Mouse (Mus musculus) midbrain, embryonic 16.5 days (tissue): ENCODE results near the gene Tbc1d22b. TPM values are rescaled to one million over a fixed set of nuclear protein-coding genes. Genes with fewer than 3 reads are reported as not detected.

Source experiments
- ATAC-seq: fragments of 200-750 bp; cut with Nextera tagmentation; 2 replicates; pipeline ENCODE4 v1.8.0; 2017; ENCODE audit warnings: moderate TSS enrichment
- H3K27ac ChIP-seq: fragments of 300-500 bp; sonication (generic); 2 replicates; pipeline ENCODE4 v1.5.1; 2014; ENCODE audit warnings: mild to moderate bottlenecking, low read length, mixed read lengths
- H3K27me3 ChIP-seq: fragments of 300-500 bp; sonication (generic); 2 replicates; pipeline ENCODE4 v1.6.1; 2014; ENCODE audit warnings: low read depth, low read length, mixed read lengths; ENCODE audit not compliant: control insufficient read depth, insufficient read depth
- H3K36me3 ChIP-seq: fragments of 300-500 bp; sonication (generic); 2 replicates; pipeline ENCODE4 v1.6.1; 2014; ENCODE audit warnings: mild to moderate bottlenecking, low read length, moderate library complexity, mixed read lengths; ENCODE audit not compliant: control insufficient read depth, insufficient read depth
- H3K4me1 ChIP-seq: fragments of 300-500 bp; sonication (generic); 2 replicates; pipeline ENCODE4 v1.6.1; 2014; ENCODE audit warnings: mild to moderate bottlenecking, low read length, mixed read lengths; ENCODE audit not compliant: control insufficient read depth, insufficient read depth
- H3K4me2 ChIP-seq: fragments of 300-500 bp; sonication (generic); 2 replicates; pipeline ENCODE4 v1.6.1; 2014; ENCODE audit warnings: mild to moderate bottlenecking, low read length, mixed read lengths
- H3K4me3 ChIP-seq: fragments of 300-500 bp; sonication (generic); 2 replicates; pipeline ENCODE4 v1.5.1; 2014; ENCODE audit warnings: low read depth, mild to moderate bottlenecking, low read length, moderate library complexity, mixed read lengths
- H3K9ac ChIP-seq: fragments of 300-500 bp; sonication (generic); 2 replicates; pipeline ENCODE4 v1.6.1; 2014; ENCODE audit warnings: low read depth, low read length, mixed read lengths
- H3K9me3 ChIP-seq: fragments of 300-500 bp; sonication (generic); replicated peaks from 2 replicates; pipeline ENCODE4 v1.6.1; 2014; ENCODE audit warnings: mild to moderate bottlenecking, low read length, mixed read lengths; ENCODE audit not compliant: control insufficient read depth, poor library complexity, severe bottlenecking
- WGBS: fragments of 180-500 bp; shearing (Covaris S2); extraction: QIAGEN DNeasy Blood & Tissue Kit; methylation state at CpG from one replicate; pipeline ENCODE4 v1.1.7; 2014; 5-methylcytosine and 5-hydroxymethylcytosine counted together
- polyA plus RNA-seq: library from polyadenylated mRNA; unstranded; fragments of >200 nt; fragmentation: Nextera tagmentation; extraction: Ambion mirVana; gene quantifications from 2 replicates; pipeline ENCODE4 v1.2.1, GENCODE M21; 2015

Gene Tbc1d22b
- polyA plus RNA-seq, 1 experiment from 2014 or later, result 32.2 TPM

GRCm38 (mm10) chr17:29579579-29580126 is 30.1 kb downstream of the Tbc1d22b start:
- no peaks in the 10 kb centered on the region for H3K4me1 ChIP-seq
- H3K4me2 ChIP-seq, result no peak overlapping the region
- no peak overlapping the region for H3K4me3 ChIP-seq
- peaks cover 25% of the 10 kb centered on the region for H3K36me3 ChIP-seq
- H3K9me3 ChIP-seq, result no peaks in the 10 kb centered on the region
- no peak overlapping the region for H3K9ac ChIP-seq
- no peak for ATAC-seq
- H3K27me3 ChIP-seq, result no peaks in the 10 kb centered on the region
- 83% methylated on average over 4 of the region's 4 CpGs for WGBS
- no peak overlapping the region for H3K27ac ChIP-seq

- Histone ChIP-seq H3K36me3 (peaks cover 14% of the 10 kb centered on the region), H3K4me2 (no peak overlapping the region), H3K27me3 (no peaks in the 10 kb centered on the region), H3K4me1 (no peaks in the 10 kb centered on the region), H3K27ac (no peak overlapping the region), H3K9ac (no peak overlapping the region), H3K9me3 (no peaks in the 10 kb centered on the region), H3K4me3 (no peak overlapping the region)
- 88% methylated on average over 5 of the region's 5 CpGs for WGBS
- ATAC-seq, result no peak
Measured at GRCm38 (mm10) chr17:29583569-29583968, 34.0 kb downstream of the Tbc1d22b start.

GRCm38 (mm10) chr17:29584306-29584705 is 34.7 kb downstream of the Tbc1d22b start:
- 88% methylated on average over 5 of the region's 5 CpGs for WGBS
- no peak overlapping the region for H3K4me3 ChIP-seq
- ATAC-seq, result no peak

GRCm38 (mm10) chr17:29584737-29585136 is 35.2 kb downstream of the Tbc1d22b start:
- H3K4me3 ChIP-seq, result no peak overlapping the region
- no peak overlapping the region for H3K4me2 ChIP-seq
- H3K9ac ChIP-seq, result no peak overlapping the region
- no peak overlapping the region for H3K27ac ChIP-seq
- H3K27me3 ChIP-seq, result no peaks in the 10 kb centered on the region
- 58% methylated on average over 3 of the region's 3 CpGs for WGBS
- ATAC-seq, result no peak
- peaks cover 3% of the 10 kb centered on the region for H3K36me3 ChIP-seq
- H3K4me1 ChIP-seq, result peaks cover 7% of the 10 kb centered on the region; the same call in 1 of the 2 replicates
- no peaks in the 10 kb centered on the region for H3K9me3 ChIP-seq

More at GRCm38 (mm10) chr17:29584306-29584705, 34.7 kb downstream of the Tbc1d22b start:
- Histone ChIP-seq H3K9ac (no peak overlapping the region), H3K4me1 (peaks cover 4% of the 10 kb centered on the region; the same call in 1 of the 2 replicates), H3K9me3 (no peaks in the 10 kb centered on the region), H3K4me2 (no peak overlapping the region), H3K36me3 (peaks cover 7% of the 10 kb centered on the region), H3K27me3 (no peaks in the 10 kb centered on the region), H3K27ac (no peak overlapping the region)

GRCm38 (mm10) chr17:29585446-29585845 is 35.9 kb downstream of the Tbc1d22b start:
- no peaks in the 10 kb centered on the region for H3K9me3 ChIP-seq
- H3K27ac ChIP-seq, result no peak overlapping the region
- H3K4me3 ChIP-seq, result no peak overlapping the region
- peaks cover 7% of the 10 kb centered on the region; the same call in 1 of the 2 replicates for H3K4me1 ChIP-seq
- no peaks in the 10 kb centered on the region for H3K27me3 ChIP-seq
- 90% methylated on average over 6 of the region's 6 CpGs for whole genome bisulfite sequencing
- peaks cover 3% of the 10 kb centered on the region; the same call in 1 of the 2 replicates for H3K36me3 ChIP-seq
- no peak for ATAC-seq
- no peak overlapping the region for H3K4me2 ChIP-seq
- no peak overlapping the region for H3K9ac ChIP-seq

- Histone ChIP-seq H3K4me3 (no peak overlapping the region), H3K27me3 (no peaks in the 10 kb centered on the region), H3K36me3 (peaks cover 3% of the 10 kb centered on the region; the same call in 1 of the 2 replicates), H3K9me3 (no peaks in the 10 kb centered on the region), H3K9ac (no peak overlapping the region), H3K27ac (no peak overlapping the region), H3K4me1 (peaks cover 7% of the 10 kb centered on the region; the same call in 1 of the 2 replicates), H3K4me2 (no peak overlapping the region)
- ATAC-seq, result no peak
- WGBS, result 89% methylated on average over 9 of the region's 9 CpGs
Measured at GRCm38 (mm10) chr17:29586921-29587320, 37.3 kb downstream of the Tbc1d22b start.

- peaks cover 7% of the 10 kb centered on the region; the same call in 1 of the 2 replicates for H3K4me1 ChIP-seq
- H3K27ac ChIP-seq, result peak overlapping the region; percentile 67
- WGBS, result 32% methylated on average over 11 of the region's 11 CpGs
- no peaks in the 10 kb centered on the region for H3K9me3 ChIP-seq
- H3K4me2 ChIP-seq, result no peak overlapping the region
- H3K9ac ChIP-seq, result no peak overlapping the region
- H3K27me3 ChIP-seq, result no peaks in the 10 kb centered on the region
- peak; percentile 80 for ATAC-seq
- H3K4me3 ChIP-seq, result no peak overlapping the region
- peaks cover 6% of the 10 kb centered on the region; the same call in 1 of the 2 replicates for H3K36me3 ChIP-seq
Measured at GRCm38 (mm10) chr17:29589221-29589898, 39.8 kb downstream of the Tbc1d22b start.

- H3K27me3 ChIP-seq, result no peaks in the 10 kb centered on the region
- H3K9ac ChIP-seq, result no peak overlapping the region
- ATAC-seq, result no peak
- WGBS, result 73% methylated on average over 15 of the region's 15 CpGs
- H3K4me3 ChIP-seq, result no peak overlapping the region
- no peaks in the 10 kb centered on the region for H3K9me3 ChIP-seq
- H3K27ac ChIP-seq, result no peak overlapping the region
- H3K4me1 ChIP-seq, result no peaks in the 10 kb centered on the region
- no peak overlapping the region for H3K4me2 ChIP-seq
- peaks cover 29% of the 10 kb centered on the region for H3K36me3 ChIP-seq
Measured at GRCm38 (mm10) chr17:29595891-29596770, 46.5 kb downstream of the Tbc1d22b start.
